Mouse (Mus musculus) limb, embryonic 10.5 days (tissue): ENCODE data around the gene Siglecg. TPM values are rescaled to one million over a fixed set of nuclear protein-coding genes. Genes with fewer than 3 reads are reported as not detected.

Source experiments
- DNase-seq: peaks from one replicate; pipeline ENCODE4 v3.0.0-alpha.2; 2017; ENCODE audit warnings: low spot score
- H3K27ac ChIP-seq: fragments of 300-500 bp; sonication (generic); 2 replicates; pipeline ENCODE4 v1.5.1; 2016; ENCODE audit warnings: mild to moderate bottlenecking
- H3K27me3 ChIP-seq: fragments of 300-500 bp; sonication (generic); 2 replicates; pipeline ENCODE4 v1.6.1; 2016; ENCODE audit warnings: low read depth, mild to moderate bottlenecking; ENCODE audit not compliant: poor library complexity, severe bottlenecking
- H3K36me3 ChIP-seq: fragments of 300-500 bp; sonication (generic); 2 replicates; pipeline ENCODE4 v1.6.1; 2016; ENCODE audit warnings: mild to moderate bottlenecking, moderate library complexity
- H3K4me1 ChIP-seq: fragments of 300-500 bp; sonication (generic); 2 replicates; pipeline ENCODE4 v1.6.1; 2016
- H3K4me3 ChIP-seq: fragments of 300-500 bp; sonication (generic); 2 replicates; pipeline ENCODE4 v1.5.1; 2016; ENCODE audit warnings: mild to moderate bottlenecking, moderate library complexity
- H3K9me3 ChIP-seq: fragments of 300-500 bp; sonication (generic); replicated peaks from 2 replicates; pipeline ENCODE4 v1.6.1; 2016; ENCODE audit warnings: mild to moderate bottlenecking
- WGBS: fragments of 180-500 bp; shearing (Covaris S2); methylation state at CpG from one replicate; pipeline ENCODE4 v1.1.7; 2016; 5-methylcytosine and 5-hydroxymethylcytosine counted together
- polyA plus RNA-seq: library from polyadenylated mRNA; unstranded; fragments of >200 nt; fragmentation: Nextera tagmentation; extraction: Ambion mirVana; gene quantifications from 2 replicates; pipeline ENCODE4 v1.2.1, GENCODE M21; 2016

Gene Siglecg
- polyA plus RNA-seq, 1 experiment from 2014 or later: 0.26 TPM

- peaks cover 13% of the 10 kb centered on the region for H3K4me1 ChIP-seq
- DNase-seq: no peak
- peaks cover 17% of the 10 kb centered on the region for H3K36me3 ChIP-seq
- 92% methylated on average over 4 of the region's 4 CpGs for WGBS
- no peak overlapping the region for H3K4me3 ChIP-seq
- H3K27me3 ChIP-seq: no peaks in the 10 kb centered on the region
- H3K27ac ChIP-seq: no peak overlapping the region
- no peaks in the 10 kb centered on the region for H3K9me3 ChIP-seq
Measured at GRCm38 (mm10) chr7:43447801-43448200, 39.8 kb downstream of the Siglecg start.

DNA sequence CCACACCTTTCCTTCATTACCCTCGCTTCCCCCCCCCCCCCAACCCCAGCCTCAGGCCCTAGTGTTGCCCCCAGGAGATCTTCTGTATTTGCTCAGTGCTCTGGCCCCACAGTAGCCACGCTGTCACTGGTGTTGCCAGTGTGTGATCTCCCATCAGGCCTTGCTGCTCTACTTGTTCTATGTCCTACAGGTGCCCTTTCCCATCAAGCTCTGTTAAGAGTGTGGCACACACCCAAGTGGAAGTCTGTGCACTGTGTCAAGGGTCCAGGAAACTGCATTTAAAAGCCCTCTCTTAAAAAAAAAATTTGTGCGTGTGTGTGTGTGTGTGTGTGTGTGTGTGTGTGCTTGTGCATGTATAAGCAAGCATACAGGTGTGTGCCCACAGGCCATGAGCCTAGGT is 40.2 kb downstream of the Siglecg start:
- Histone ChIP-seq H3K4me3 (no peak overlapping the region), H3K9me3 (no peaks in the 10 kb centered on the region), H3K27me3 (no peaks in the 10 kb centered on the region), H3K4me1 (peaks cover 10% of the 10 kb centered on the region), H3K36me3 (peaks cover 22% of the 10 kb centered on the region), H3K27ac (no peak overlapping the region)
- WGBS: 89% methylated on average over 3 of the region's 3 CpGs
- DNase-seq: no peak

DNA sequence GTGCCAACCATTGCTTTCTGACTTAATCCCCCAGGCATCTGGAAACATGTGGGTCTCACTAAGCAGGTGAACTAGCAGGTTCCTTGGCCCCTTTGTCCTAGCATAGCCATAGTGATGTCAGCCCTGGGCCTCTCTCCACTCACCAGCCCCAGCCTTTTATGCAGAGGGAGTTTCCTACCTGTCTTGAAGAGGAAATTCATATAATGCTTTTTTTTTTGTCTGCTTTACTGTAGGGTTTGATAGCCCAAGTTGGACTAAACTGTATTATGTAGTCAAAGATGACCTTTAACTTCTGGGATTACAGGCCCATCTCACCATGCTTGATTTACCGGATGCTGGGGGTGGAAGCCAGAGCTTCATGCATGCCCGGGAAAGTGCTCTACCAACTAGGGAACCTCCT is 41.8 kb downstream of the Siglecg start:
- 94% methylated on average over 2 of the region's 2 CpGs for WGBS
- Histone ChIP-seq H3K36me3 (peaks cover 37% of the 10 kb centered on the region), H3K4me3 (no peak overlapping the region), H3K27ac (no peak overlapping the region), H3K4me1 (peaks cover 3% of the 10 kb centered on the region), H3K27me3 (no peaks in the 10 kb centered on the region), H3K9me3 (no peaks in the 10 kb centered on the region)
- no peak for DNase-seq

- Histone ChIP-seq H3K36me3 (peaks cover 56% of the 10 kb centered on the region), H3K27ac (no peak overlapping the region), H3K9me3 (no peaks in the 10 kb centered on the region), H3K27me3 (no peaks in the 10 kb centered on the region), H3K4me1 (no peaks in the 10 kb centered on the region), H3K4me3 (no peak overlapping the region)
- DNase-seq: no peak
- 96% methylated on average over 11 of the region's 11 CpGs for WGBS
Measured at GRCm38 (mm10) chr7:43451726-43452125, 43.7 kb downstream of the Siglecg start.

DNA sequence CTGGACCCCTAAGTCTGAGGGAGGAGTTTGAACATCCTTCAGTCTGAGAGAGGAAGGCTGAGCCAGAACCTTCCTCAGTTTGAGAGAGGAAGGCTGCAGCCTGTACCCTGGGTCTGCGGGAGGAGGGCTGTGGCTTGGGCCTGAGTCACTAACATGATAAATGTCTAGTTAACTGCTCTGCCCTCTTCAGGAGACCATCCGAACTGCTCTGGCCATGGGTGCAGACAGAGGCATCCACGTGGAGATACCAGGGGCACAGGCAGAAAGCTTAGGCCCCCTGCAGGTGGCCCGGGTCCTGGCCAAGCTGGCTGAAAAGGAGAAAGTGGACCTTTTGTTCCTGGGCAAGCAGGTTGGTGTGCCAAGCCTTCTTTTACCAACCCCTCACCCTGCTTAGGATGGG is 44.6 kb downstream of the Siglecg start:
- H3K27ac ChIP-seq: no peak overlapping the region
- WGBS: 38% methylated on average over 4 of the region's 4 CpGs
- H3K27me3 ChIP-seq: no peaks in the 10 kb centered on the region
- peaks cover 65% of the 10 kb centered on the region for H3K36me3 ChIP-seq
- DNase-seq: no peak
- H3K4me3 ChIP-seq: no peak overlapping the region
- H3K9me3 ChIP-seq: no peaks in the 10 kb centered on the region
- H3K4me1 ChIP-seq: no peaks in the 10 kb centered on the region

DNA sequence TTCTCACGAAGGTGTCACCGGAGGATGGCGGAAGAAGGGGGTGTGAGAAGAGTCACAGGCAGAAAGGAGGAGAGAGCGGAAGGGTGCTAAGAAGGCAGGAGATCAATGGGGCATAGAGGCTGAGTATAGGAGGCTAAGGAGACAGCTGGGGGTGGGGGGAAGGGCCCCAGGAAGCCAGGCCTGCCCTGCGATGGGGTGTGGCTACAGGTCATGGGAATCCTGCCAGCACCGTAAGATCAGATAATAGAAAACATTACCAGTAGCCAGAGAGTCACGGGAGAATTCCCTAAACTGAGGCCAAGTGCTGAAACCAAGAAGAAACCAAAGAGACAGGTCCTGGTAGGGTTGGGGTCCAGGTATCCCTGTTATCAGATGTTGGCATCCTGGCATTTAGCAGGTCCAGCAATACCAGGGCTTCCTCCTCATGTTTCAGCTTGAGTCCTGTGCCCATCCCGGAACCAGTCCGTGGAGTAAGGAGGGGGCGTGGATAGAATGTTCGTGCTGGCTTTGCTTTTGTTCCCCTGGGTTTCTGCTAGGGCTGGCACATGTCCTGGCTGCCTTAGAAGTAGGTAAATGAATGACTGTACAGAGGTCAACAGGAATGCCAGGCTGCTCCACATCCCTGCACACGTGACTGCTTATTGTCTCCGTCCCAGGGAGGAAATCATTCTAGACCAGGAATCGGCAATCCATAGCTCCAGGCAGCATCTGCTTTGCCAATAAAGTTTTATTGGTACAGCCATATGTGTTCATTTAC is 45.8 kb downstream of the Siglecg start:
- no peak overlapping the region for H3K27ac ChIP-seq
- WGBS: 85% methylated on average over 14 of the region's 14 CpGs
- H3K27me3 ChIP-seq: no peaks in the 10 kb centered on the region
- no peak overlapping the region for H3K4me3 ChIP-seq
- H3K4me1 ChIP-seq: no peaks in the 10 kb centered on the region
- peaks cover 70% of the 10 kb centered on the region for H3K36me3 ChIP-seq
- DNase-seq: no peak
- no peaks in the 10 kb centered on the region for H3K9me3 ChIP-seq

DNA sequence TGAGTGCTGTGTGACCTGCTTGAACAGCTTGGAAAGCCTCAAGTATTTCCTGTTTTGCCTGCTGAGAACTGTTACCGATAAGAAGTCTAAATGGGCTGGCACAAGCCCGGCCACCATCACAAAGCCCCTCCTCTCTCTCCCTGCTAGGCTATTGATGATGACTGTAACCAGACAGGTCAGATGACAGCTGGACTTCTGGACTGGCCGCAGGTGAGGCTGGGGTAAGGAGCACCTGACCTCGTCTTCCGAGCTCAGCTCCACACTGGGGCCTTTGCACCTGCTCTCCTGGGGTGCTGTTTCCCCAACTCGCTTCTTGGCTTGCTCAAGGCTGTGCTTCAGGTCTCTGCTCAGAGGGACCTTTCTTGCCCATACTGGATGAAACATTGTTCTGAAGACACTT is 46.4 kb downstream of the Siglecg start:
- H3K36me3 ChIP-seq: peaks cover 70% of the 10 kb centered on the region
- H3K4me1 ChIP-seq: no peaks in the 10 kb centered on the region
- no peak for DNase-seq
- H3K9me3 ChIP-seq: no peaks in the 10 kb centered on the region
- WGBS: 92% methylated on average over 6 of the region's 6 CpGs
- no peaks in the 10 kb centered on the region for H3K27me3 ChIP-seq
- no peak overlapping the region for H3K27ac ChIP-seq
- H3K4me3 ChIP-seq: no peak overlapping the region

DNA sequence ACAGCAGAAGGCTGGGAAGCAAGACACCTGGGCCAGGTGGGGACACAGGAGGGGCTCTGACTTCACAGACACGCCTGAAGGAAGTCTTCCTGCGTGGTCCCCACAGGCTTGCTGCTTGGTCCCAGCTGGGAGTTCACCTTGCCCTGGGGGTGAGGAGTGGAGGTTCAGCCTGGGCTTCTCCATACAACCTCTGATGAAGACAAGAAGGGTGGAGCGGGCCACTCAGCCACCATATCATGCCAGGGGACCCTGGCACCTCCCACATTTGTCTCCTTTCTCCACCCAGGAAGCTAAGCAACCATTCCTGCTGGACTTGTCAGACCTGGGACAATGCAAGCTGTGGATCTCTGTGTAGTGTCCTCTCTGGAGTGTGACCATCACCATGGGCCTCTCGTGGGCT is 54.8 kb downstream of the Siglecg start, which contains the start of gene Vsig10l:
Vsig10l (plus strand) TSS at position 301 of the 400 bp plus-strand sequence.
- peaks cover 2% of the 10 kb centered on the region for H3K36me3 ChIP-seq
- H3K27ac ChIP-seq: no peak within 1 kb of the TSS
- no peak within 1 kb of the TSS for H3K4me3 ChIP-seq
- H3K27me3 ChIP-seq: peaks cover 51% of the 10 kb centered on the region
- 61% methylated on average over 4 of the region's 4 CpGs for WGBS
- H3K9me3 ChIP-seq: no peaks in the 10 kb centered on the region
- no peak for DNase-seq
- peaks cover 17% of the 10 kb centered on the region for H3K4me1 ChIP-seq

GRCm38 (mm10) chr7:43463976-43464375 is 56.0 kb downstream of the Siglecg start:
- no peaks in the 10 kb centered on the region for H3K36me3 ChIP-seq

GRCm38 (mm10) chr7:43464864-43465343 is 56.9 kb downstream of the Siglecg start:
- 8% methylated on average over 35 of the region's 35 CpGs for WGBS
- H3K4me1 ChIP-seq: peaks cover 17% of the 10 kb centered on the region
- peaks cover 54% of the 10 kb centered on the region for H3K27me3 ChIP-seq
- peak overlapping the region; percentile 57 for H3K4me3 ChIP-seq
- no peaks in the 10 kb centered on the region for H3K36me3 ChIP-seq
- no peak for DNase-seq
- no peaks in the 10 kb centered on the region for H3K9me3 ChIP-seq
- H3K27ac ChIP-seq: 0 out of 2 replicates have a peak overlapping the region, but pooled peaks have one; percentile 62

More at GRCm38 (mm10) chr7:43463976-43464375, 56.0 kb downstream of the Siglecg start:
- H3K27me3 ChIP-seq: peaks cover 54% of the 10 kb centered on the region
- no peak for DNase-seq
- WGBS: 83% methylated on average over 7 of the region's 7 CpGs
- H3K4me3 ChIP-seq: no peak overlapping the region
- no peak overlapping the region for H3K27ac ChIP-seq
- no peaks in the 10 kb centered on the region for H3K9me3 ChIP-seq
- H3K4me1 ChIP-seq: peaks cover 17% of the 10 kb centered on the region

DNA sequence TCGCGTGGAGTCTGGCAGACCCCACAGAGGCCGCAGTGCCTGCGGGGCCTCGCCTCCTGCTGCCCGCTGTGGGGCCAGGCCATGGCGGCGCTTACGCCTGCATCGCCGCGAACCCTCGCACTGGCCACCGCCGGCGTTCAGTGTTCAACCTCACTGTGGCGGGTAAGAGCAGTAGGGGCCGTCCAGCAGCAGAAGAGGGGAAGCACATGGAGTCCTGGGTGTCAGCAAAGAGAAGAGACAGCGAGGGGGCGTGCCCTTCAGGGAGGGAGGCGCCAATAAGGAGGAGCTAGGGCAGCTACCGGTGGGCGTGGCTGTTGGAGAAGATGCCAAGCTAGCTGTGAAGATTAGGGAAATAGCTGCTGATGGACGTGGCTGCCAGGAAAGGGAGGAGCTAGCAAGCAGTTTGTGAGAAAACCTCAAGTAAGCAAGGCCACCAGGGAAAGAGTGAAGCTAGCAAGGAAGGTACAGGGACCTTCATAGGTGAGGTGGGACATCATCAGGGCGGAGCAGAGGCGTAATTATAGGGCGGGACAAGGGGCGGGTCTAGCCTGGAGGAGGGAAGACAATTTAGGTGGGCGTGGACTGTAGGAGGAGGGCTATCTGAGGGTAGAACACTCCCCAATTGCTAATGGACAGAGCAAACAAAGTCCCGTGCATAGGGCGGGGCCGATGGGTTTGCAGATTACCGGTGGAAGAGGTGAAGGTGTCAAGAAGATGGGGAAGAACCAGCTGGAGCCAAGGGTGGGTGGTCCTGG is 57.5 kb downstream of the Siglecg start:
- no peaks in the 10 kb centered on the region for H3K9me3 ChIP-seq
- H3K4me3 ChIP-seq: peak overlapping the region; percentile 57
- H3K27ac ChIP-seq: 0 out of 2 replicates have a peak overlapping the region, but pooled peaks have one; percentile 62
- H3K27me3 ChIP-seq: peaks cover 54% of the 10 kb centered on the region
- peaks cover 17% of the 10 kb centered on the region for H3K4me1 ChIP-seq
- 1% methylated on average over 33 of the region's 33 CpGs for WGBS
- H3K36me3 ChIP-seq: no peaks in the 10 kb centered on the region
- DNase-seq: peak; percentile 71

GRCm38 (mm10) chr7:43466099-43466694 is 58.2 kb downstream of the Siglecg start:
- Histone ChIP-seq H3K4me1 (peaks cover 17% of the 10 kb centered on the region), H3K36me3 (no peaks in the 10 kb centered on the region), H3K27me3 (peaks cover 54% of the 10 kb centered on the region), H3K4me3 (peak overlapping the region; percentile 57), H3K27ac (no peak overlapping the region), H3K9me3 (no peaks in the 10 kb centered on the region)
- DNase-seq: peak; percentile 85
- 1% methylated on average over 33 of the region's 33 CpGs for WGBS
